Mouse (Mus musculus) adrenal gland, postnatal 14 days (tissue): ENCODE results near the gene Olfr971. TPM values are rescaled to one million over a fixed set of nuclear protein-coding genes. Genes with fewer than 3 reads are reported as not detected.
"Not testable (repeated sequence)": the region's sequence is repeated elsewhere in the genome, so short reads cannot be mapped to it uniquely, and the experiment has no call there.

Experiments
- DNase-seq: peaks from one replicate; pipeline ENCODE4 v3.0.0; 2021; ENCODE audit warnings: mixed read lengths
- long read RNA-seq, 2 experiments: library from polyadenylated mRNA; stranded (forward); transcript quantifications; one replicate each; pipeline ENCODE4 v2.0.0; 2021
- total RNA-seq: library from RNA; stranded (reverse); gene quantifications from 2 replicates; pipeline ENCODE4 v1.2.3, GENCODE M21; 2021

The Olfr971 gene
- not detected in 2 replicates for total RNA-seq
- long read RNA-seq, experiment 1: 0 reads
- long read RNA-seq, experiment 2: 0 reads

GRCm38 (mm10) chr9:39836576-39836975, at the start of gene Olfr971:
TSS of gene Olfr971 (plus strand) at chr9:39836876.
- not testable (repeated sequence) for DNase-seq

DNA sequence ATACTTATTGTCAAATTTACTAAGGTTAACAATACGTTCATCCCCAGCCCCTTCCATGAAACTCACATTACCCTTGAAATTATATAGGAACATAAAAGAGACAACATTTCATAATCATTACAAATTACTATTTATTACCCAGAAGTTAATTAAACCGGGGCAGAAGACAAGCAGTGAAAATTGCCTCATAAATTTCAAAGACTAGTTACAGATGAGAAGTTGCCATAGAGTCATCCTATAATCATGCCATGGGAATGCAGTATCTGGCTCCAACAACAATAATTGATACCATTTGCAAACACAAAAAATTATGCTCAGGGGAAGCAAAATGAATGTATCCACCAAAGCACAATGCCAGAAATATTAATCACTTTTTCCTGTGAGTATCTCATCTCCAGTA, 46.1 kb upstream of the Olfr971 start, which contains the start of gene Olfr969:
Gene Olfr969, plus strand, starts transcription at position 388 of the 400 bp plus-strand sequence.
- DNase-seq: no peak

GRCm38 (mm10) chr9:39808560-39808959, 28.1 kb upstream of the Olfr971 start, which contains the start of gene Olfr970:
TSS of gene Olfr970 (plus strand) at chr9:39808860.
- DNase-seq: no peak

DNA sequence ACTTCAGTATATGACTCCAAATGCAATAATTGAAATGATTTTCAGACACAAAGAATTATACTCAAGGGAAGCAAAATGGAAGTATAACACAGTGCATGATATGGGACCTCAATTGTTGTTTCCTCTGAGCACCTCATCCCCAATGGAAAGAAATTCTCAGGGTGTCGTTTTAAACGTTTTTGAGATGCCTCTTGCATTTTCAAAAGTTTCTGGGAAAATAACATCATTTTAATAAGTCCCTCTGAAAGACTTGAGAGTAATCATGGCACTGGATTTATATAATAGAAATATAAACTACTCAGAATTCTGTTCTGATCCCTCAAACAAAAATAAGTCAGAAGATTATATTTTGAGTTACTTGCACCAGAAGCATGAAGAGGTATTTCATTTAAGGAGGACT, 29.4 kb downstream of the Olfr971 start, which contains the start of gene Olfr972:
Gene Olfr972, plus strand, starts transcription at position 301 of the 400 bp plus-strand sequence.
- DNase-seq: no peak

DNA sequence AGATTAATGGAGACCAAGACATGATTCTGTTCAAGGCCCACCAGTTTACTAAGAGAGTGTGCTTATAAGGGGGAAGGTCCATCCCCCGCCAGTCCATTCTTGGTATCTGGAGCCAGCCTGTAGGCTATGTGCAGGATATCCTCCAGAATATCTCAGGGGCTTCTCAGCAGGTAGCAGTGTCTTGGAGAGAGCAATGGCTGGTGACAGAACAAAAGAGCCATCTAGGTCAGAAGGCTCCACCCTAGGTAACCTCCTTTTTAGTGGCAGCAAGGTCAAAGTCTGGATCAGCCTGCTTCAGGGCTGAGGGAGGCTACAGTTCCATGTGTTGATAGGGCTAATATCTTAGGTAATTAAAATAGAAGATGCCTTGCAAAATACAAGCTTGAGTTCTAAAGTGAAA, 35.3 kb downstream of the Olfr971 start:
- not testable (repeated sequence) for DNase-seq

DNA sequence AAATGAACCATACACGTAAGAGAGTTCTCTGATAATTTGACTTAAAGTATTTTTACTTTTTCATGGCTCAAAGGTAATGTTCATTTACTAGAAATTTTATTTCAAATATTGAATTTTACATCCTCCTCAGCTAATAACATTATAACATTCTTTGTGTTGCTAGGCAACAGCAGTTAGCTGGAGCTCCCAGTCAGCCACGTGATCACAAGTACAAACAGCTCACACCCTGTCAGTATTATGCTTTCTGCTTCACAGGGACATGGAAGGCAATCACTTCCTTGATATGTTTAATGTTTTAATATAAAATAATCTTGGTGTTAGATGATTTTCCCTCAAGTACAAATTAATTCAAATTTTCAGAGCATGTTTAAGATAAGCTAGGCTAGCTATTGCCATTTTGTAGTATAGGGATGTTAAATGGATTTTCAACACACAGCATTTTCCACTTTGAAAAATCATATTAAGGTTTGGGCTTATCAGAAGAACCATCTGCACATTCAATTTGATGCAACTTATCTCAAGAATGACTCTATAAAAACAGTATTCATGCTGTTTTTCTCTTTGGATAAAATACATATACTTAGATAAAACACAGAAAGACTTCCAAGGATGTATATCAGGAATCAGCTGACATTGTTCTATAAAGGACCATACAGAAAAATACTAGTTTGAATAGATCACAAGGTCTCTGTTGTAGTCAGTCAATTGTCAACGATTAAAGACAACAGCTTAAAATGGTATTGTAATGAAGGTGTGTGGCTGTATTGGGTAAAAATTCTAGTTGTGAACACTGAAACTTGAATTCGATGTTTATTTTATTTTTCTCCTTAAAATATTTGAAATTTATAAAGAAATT, 41.1 kb downstream of the Olfr971 start:
- DNase-seq: not testable (repeated sequence)

Other genes starting within 250 kb of the Olfr971 start
- 11.9 and 14.9 TPM in 2 replicates for gene AW551984, start 232.5 kb upstream of the Olfr971 start, total RNA-seq
- not detected in 2 replicates for gene Olfr148, start 226.2 kb upstream of the Olfr971 start, total RNA-seq
- gene Olfr960, start 215.5 kb upstream of the Olfr971 start, total RNA-seq: not detected in 2 replicates
- not detected in 2 replicates for gene Olfr961, start 191.8 kb upstream of the Olfr971 start, total RNA-seq
- gene Olfr963, start 169.7 kb upstream of the Olfr971 start, total RNA-seq: not detected in 2 replicates
- gene Olfr149, start 129.8 kb upstream of the Olfr971 start, total RNA-seq: not detected in 2 replicates
- gene Olfr965, start 125.5 kb upstream of the Olfr971 start, total RNA-seq: not detected in 2 replicates
- gene Olfr150, start 105.9 kb upstream of the Olfr971 start, total RNA-seq: not detected in 2 replicates
- not detected in 2 replicates for gene Olfr967, start 90.6 kb upstream of the Olfr971 start, total RNA-seq
- gene Olfr968, start 53.6 kb upstream of the Olfr971 start, total RNA-seq: not detected in 2 replicates
- gene Olfr969, start 45.9 kb upstream of the Olfr971 start, total RNA-seq: not detected in 2 replicates
- not detected in 2 replicates for gene Olfr970, start 28.0 kb upstream of the Olfr971 start, total RNA-seq
- gene Olfr972, start 29.5 kb downstream of the Olfr971 start, total RNA-seq: not detected in 2 replicates
- not detected in 2 replicates for gene Olfr229, start 70.5 kb downstream of the Olfr971 start, total RNA-seq
- gene Olfr974, start 100.6 kb downstream of the Olfr971 start, total RNA-seq: not detected in 2 replicates
- not detected in 2 replicates for gene Olfr975, start 115.2 kb downstream of the Olfr971 start, total RNA-seq
- not detected in 2 replicates for gene Olfr976, start 124.3 kb downstream of the Olfr971 start, total RNA-seq
- not detected in 2 replicates for gene Olfr978, start 155.2 kb downstream of the Olfr971 start, total RNA-seq
- not detected in 2 replicates for gene Olfr979, start 166.6 kb downstream of the Olfr971 start, total RNA-seq
- gene Olfr980, start 172.7 kb downstream of the Olfr971 start, total RNA-seq: not detected in 2 replicates
- gene Olfr981, start 184.6 kb downstream of the Olfr971 start, total RNA-seq: not detected in 2 replicates
- gene Olfr982, start 237.0 kb downstream of the Olfr971 start, total RNA-seq: not detected in 2 replicates